31 mouse cellular contexts compared by ENCODE assay signal in genomic region chr2:104859060-104859459, GRCm38 (mm10). TPM values are rescaled to one million over a fixed set of nuclear protein-coding genes. Genes with fewer than 3 reads are reported as not detected.
DNase-seq lines count a peak whose midpoint lies in the region; ATAC-seq and TF ChIP-seq lines count a peak whose summit lies in the region.
"Had no signal": no experiment of that assay in that cellular context is flagged by ENCODE, and none has a peak within 500 bp of the region (broad histone marks: within the 10 kb centered on the region; RNA-seq: fewer than 3 reads in every experiment).

No protein-coding gene starts in this region.

- DNase-seq in kidney, adult 9 months = peak; percentile 68
- no peak for DNase-seq in testis, postnatal 14 days (ENCODE audit: low spot score)
- no peak for DNase-seq in cerebellum, postnatal 14 days
- DNase-seq in adrenal gland, adult 2 months = no peak
- DNase-seq: adrenal gland, postnatal 10 days; cerebellum, adult 2 months; forebrain, postnatal 0 days; gastrocnemius, postnatal 14 days; heart, adult 18-20 months; heart, postnatal 10 days; kidney, postnatal 10 days; layer of hippocampus, postnatal 36 days; lung, adult 18-20 months; lung, postnatal 10 days; thymus, adult 18-20 months; thymus, postnatal 4 days had no signal

- no peak overlapping the region for H3K4me3 ChIP-seq in kidney, embryonic 16.5 days (ENCODE audit: low read length)
- H3K4me3 ChIP-seq in C2C12 (ENCODE audit: insufficient read depth, poor library complexity, severe bottlenecking) = no peak overlapping the region
- no peak overlapping the region for H3K4me3 ChIP-seq in intestine, embryonic 15.5 days (replicated peaks)
- H3K4me3 ChIP-seq in stomach, embryonic 15.5 days (replicated peaks) = no peak overlapping the region
- H3K4me3 ChIP-seq: forebrain, embryonic 10.5 days; heart, embryonic 12.5 days; hindbrain, embryonic 12.5 days; limb, embryonic 13.5 days; liver, embryonic 12.5 days; midbrain, embryonic 12.5 days had no signal

- no peak for TF ChIP-seq CTCF in C2C12 (IDR thresholded peaks at IDR 0.05; ENCODE audit: control insufficient read depth, insufficient read depth, insufficient read length)

- ATAC-seq in kidney, embryonic 16.5 days (ENCODE audit: low FRiP score, low TSS enrichment) = no peak
- ATAC-seq in intestine, embryonic 15.5 days = peak; percentile 98
- ATAC-seq in stomach, embryonic 15.5 days (ENCODE audit: insufficient read depth, low FRiP score, low read depth) = peak; percentile 63; the same call in 1 of the 2 replicates
- ATAC-seq: CD4-positive, CD25-positive, alpha-beta regulatory T cell, adult 4 months; forebrain, postnatal 0 days; liver, embryonic 12.5 days had no signal

- H3K9me3 ChIP-seq in kidney, embryonic 16.5 days (ENCODE audit: low read length) = no peaks in the 10 kb centered on the region
- H3K9me3 ChIP-seq in intestine, embryonic 15.5 days = no peaks in the 10 kb centered on the region
- H3K9me3 ChIP-seq in stomach, embryonic 15.5 days = no peaks in the 10 kb centered on the region
- H3K9me3 ChIP-seq: forebrain, embryonic 10.5 days; heart, embryonic 12.5 days; hindbrain, embryonic 12.5 days; limb, embryonic 13.5 days; liver, embryonic 12.5 days; midbrain, embryonic 12.5 days had no signal

- no peak overlapping the region for H3K4me2 ChIP-seq in kidney, embryonic 16.5 days (replicated peaks; ENCODE audit: low read depth, low read length)
- no peak overlapping the region for H3K4me2 ChIP-seq in intestine, embryonic 15.5 days (replicated peaks)
- no peak overlapping the region for H3K4me2 ChIP-seq in stomach, embryonic 15.5 days
- H3K4me2 ChIP-seq: heart, embryonic 12.5 days; hindbrain, embryonic 12.5 days; limb, embryonic 13.5 days; liver, embryonic 12.5 days; midbrain, embryonic 12.5 days had no signal

- H3K9ac ChIP-seq in kidney, embryonic 16.5 days (replicated peaks; ENCODE audit: low read length) = no peak overlapping the region
- H3K9ac ChIP-seq in intestine, embryonic 15.5 days = no peak overlapping the region
- no peak overlapping the region for H3K9ac ChIP-seq in stomach, embryonic 15.5 days
- H3K9ac ChIP-seq: forebrain, postnatal 0 days; heart, embryonic 12.5 days; hindbrain, embryonic 12.5 days; limb, embryonic 13.5 days; liver, embryonic 12.5 days; midbrain, embryonic 12.5 days had no signal

- H3K79me2 ChIP-seq in C2C12 (ENCODE audit: control insufficient read depth, insufficient read depth) = no peaks in the 10 kb centered on the region

- no peaks in the 10 kb centered on the region for H3K4me1 ChIP-seq in kidney, embryonic 16.5 days (ENCODE audit: insufficient read depth, low read length)
- H3K4me1 ChIP-seq in intestine, embryonic 15.5 days (replicated peaks) = 0 out of 2 replicates have a peak, but pooled peaks cover 2% of the 10 kb centered on the region
- H3K4me1 ChIP-seq in stomach, embryonic 15.5 days = no peaks in the 10 kb centered on the region
- H3K4me1 ChIP-seq: forebrain, embryonic 10.5 days; heart, embryonic 12.5 days; hindbrain, embryonic 12.5 days; limb, embryonic 13.5 days; liver, embryonic 12.5 days; midbrain, embryonic 12.5 days had no signal

- H3K27me3 ChIP-seq in kidney, embryonic 16.5 days (ENCODE audit: insufficient read depth, low read length) = no peaks in the 10 kb centered on the region
- no peaks in the 10 kb centered on the region for H3K27me3 ChIP-seq in C2C12 (ENCODE audit: control insufficient read depth, insufficient read depth, insufficient read length)
- H3K27me3 ChIP-seq in intestine, embryonic 15.5 days (replicated peaks) = no peaks in the 10 kb centered on the region
- H3K27me3 ChIP-seq in stomach, embryonic 15.5 days (replicated peaks) = no peaks in the 10 kb centered on the region
- H3K27me3 ChIP-seq: heart, embryonic 12.5 days; hindbrain, embryonic 12.5 days; limb, embryonic 13.5 days; midbrain, embryonic 12.5 days had no signal

- no peak overlapping the region for H3ac ChIP-seq in C2C12 (ENCODE audit: control insufficient read depth, insufficient read length, low read depth)

- 52% methylated on average over 5 of the region's 5 CpGs for WGBS in kidney, embryonic 16.5 days
- WGBS in intestine, embryonic 15.5 days = 38% methylated on average over 5 of the region's 5 CpGs
- 43% methylated on average over 5 of the region's 5 CpGs for WGBS in stomach, embryonic 15.5 days

- no peaks in the 10 kb centered on the region for H3K36me3 ChIP-seq in kidney, embryonic 16.5 days (ENCODE audit: insufficient read depth, low read length)
- H3K36me3 ChIP-seq in C2C12 (ENCODE audit: control insufficient read depth, insufficient read depth) = no peaks in the 10 kb centered on the region
- no peaks in the 10 kb centered on the region for H3K36me3 ChIP-seq in intestine, embryonic 15.5 days
- no peaks in the 10 kb centered on the region for H3K36me3 ChIP-seq in stomach, embryonic 15.5 days
- H3K36me3 ChIP-seq: forebrain, embryonic 10.5 days; heart, embryonic 12.5 days; hindbrain, embryonic 12.5 days; limb, embryonic 13.5 days; liver, embryonic 12.5 days; midbrain, embryonic 12.5 days had no signal

- H3K27ac ChIP-seq in kidney, embryonic 16.5 days (ENCODE audit: low read length) = no peak overlapping the region
- no peak overlapping the region for H3K27ac ChIP-seq in intestine, embryonic 15.5 days
- no peak overlapping the region for H3K27ac ChIP-seq in stomach, embryonic 15.5 days
- H3K27ac ChIP-seq: forebrain, embryonic 10.5 days; hindbrain, embryonic 12.5 days; limb, embryonic 13.5 days; liver, embryonic 12.5 days; midbrain, embryonic 12.5 days had no signal

- H3K79me3 ChIP-seq in C2C12 (ENCODE audit: low read depth) = no peaks in the 10 kb centered on the region

TF ChIP-seq in C2C12, 6 proteins besides CTCF, POLR2A, EP300 and RAD21:
- TF ChIP-seq CEBPB (IDR thresholded peaks at IDR 0.05; ENCODE audit: low read depth) (peak; percentile 73), FOSL1 (IDR thresholded peaks at IDR 0.05; ENCODE audit: insufficient read depth, low read length, poor library complexity, severe bottlenecking) (no peak), MYOD1 (IDR thresholded peaks at IDR 0.05; ENCODE audit: control insufficient read depth, insufficient read length, low read depth) (peak; percentile 96)

RNA-seq across cellular contexts. Expression of gene Ccdc73, which starts 8.5 kb away (rescaled TPM):
- polyA plus RNA-seq in kidney, embryonic 16.5 days (2015; fragmentation: Nextera tagmentation; extraction: Ambion mirVana) = 4.5 and 4.7 TPM in 2 replicates
- polyA plus RNA-seq in C2C12 (2012; fragmentation: generic; extraction: Trizol) = 0.21 TPM
- 4.6 and 5.8 TPM in 2 replicates for polyA plus RNA-seq in intestine, embryonic 15.5 days (2015; fragmentation: Nextera tagmentation; extraction: Ambion mirVana)
- polyA plus RNA-seq in stomach, embryonic 15.5 days (2015; fragmentation: Nextera tagmentation; extraction: Ambion mirVana) = 5.9 and 6.7 TPM in 2 replicates
- total RNA-seq in adrenal gland, adult 2 months (2021) = 1 to 10 TPM; 5.3 to 6.9 TPM
- 0.49 and 1.2 TPM in 2 replicates for polyA plus RNA-seq in adrenal gland, adult 2 months (2012; rRNA removed)
- total RNA-seq: forebrain, postnatal 0 days; layer of hippocampus, adult 18-20 months; left cerebral cortex, postnatal 14 days; neutrophil, adult 5-6 weeks had no signal
- polyA plus RNA-seq: small intestine, adult 2 months had no signal

RNA-seq across cellular contexts. Expression of gene Prrg4, which starts 9.4 kb away (rescaled TPM):
- 2.5 and 2.7 TPM in 2 replicates for polyA plus RNA-seq in kidney, embryonic 16.5 days (2015; fragmentation: Nextera tagmentation; extraction: Ambion mirVana)
- 4.6 TPM for polyA plus RNA-seq in C2C12 (2012; fragmentation: generic; extraction: Trizol)
- polyA plus RNA-seq in intestine, embryonic 15.5 days (2015; fragmentation: Nextera tagmentation; extraction: Ambion mirVana) = 2.3 and 4.0 TPM in 2 replicates
- polyA plus RNA-seq in stomach, embryonic 15.5 days (2015; fragmentation: Nextera tagmentation; extraction: Ambion mirVana) = 6.0 TPM in 2 replicates
- total RNA-seq in adrenal gland, adult 2 months (2021) = 1 to 10 TPM; 4.1 to 9.6 TPM
- polyA plus RNA-seq in adrenal gland, adult 2 months (2012; rRNA removed) = 1.1 and 1.3 TPM in 2 replicates

RNA-seq across cellular contexts. Expression of gene Qser1, which starts 42.5 kb away (rescaled TPM):
- polyA plus RNA-seq in kidney, embryonic 16.5 days (2015; fragmentation: Nextera tagmentation; extraction: Ambion mirVana) = 9.0 and 10.6 TPM in 2 replicates
- polyA plus RNA-seq in C2C12 (2012; fragmentation: generic; extraction: Trizol) = 5.3 TPM
- polyA plus RNA-seq in intestine, embryonic 15.5 days (2015; fragmentation: Nextera tagmentation; extraction: Ambion mirVana) = 7.3 and 8.0 TPM in 2 replicates
- polyA plus RNA-seq in stomach, embryonic 15.5 days (2015; fragmentation: Nextera tagmentation; extraction: Ambion mirVana) = 7.9 and 8.6 TPM in 2 replicates
- total RNA-seq in adrenal gland, adult 2 months (2021) = 10 to 100 TPM; 19.1 to 29.0 TPM
- polyA plus RNA-seq in adrenal gland, adult 2 months (2012; rRNA removed) = 3.0 and 3.6 TPM in 2 replicates
